Mouse (Mus musculus) limb, embryonic 13.5 days (tissue): Measurements from ENCODE around the gene Shank3. TPM values are rescaled to one million over a fixed set of nuclear protein-coding genes. Genes with fewer than 3 reads are reported as not detected.

Source experiments
- ATAC-seq: fragments of 200-750 bp; cut with Nextera tagmentation; 2 replicates; pipeline ENCODE4 v1.8.0; 2017; ENCODE audit warnings: low read depth, moderate number of reproducible peaks, moderate TSS enrichment; ENCODE audit not compliant: low FRiP score
- H3K27ac ChIP-seq: fragments of 300-500 bp; sonication (generic); 2 replicates; pipeline ENCODE4 v1.5.1; 2015; ENCODE audit warnings: inconsistent platforms, mild to moderate bottlenecking, moderate library complexity
- H3K27me3 ChIP-seq: fragments of 300-500 bp; sonication (generic); 2 replicates; pipeline ENCODE4 v1.6.1; 2015; ENCODE audit warnings: mild to moderate bottlenecking, inconsistent platforms
- H3K36me3 ChIP-seq: fragments of 300-500 bp; sonication (generic); 2 replicates; pipeline ENCODE4 v1.6.1; 2015; ENCODE audit warnings: inconsistent platforms, mild to moderate bottlenecking, moderate library complexity
- H3K4me1 ChIP-seq: fragments of 300-500 bp; sonication (generic); 2 replicates; pipeline ENCODE4 v1.6.1; 2015; ENCODE audit warnings: inconsistent platforms
- H3K4me2 ChIP-seq: fragments of 300-500 bp; sonication (generic); replicated peaks from 2 replicates; pipeline ENCODE4 v1.6.1; 2015; ENCODE audit warnings: inconsistent platforms, mild to moderate bottlenecking, moderate library complexity
- H3K4me3 ChIP-seq: fragments of 300-500 bp; sonication (generic); 2 replicates; pipeline ENCODE4 v1.5.1; 2015; ENCODE audit warnings: moderate library complexity, mild to moderate bottlenecking, inconsistent platforms
- H3K9ac ChIP-seq: fragments of 300-500 bp; sonication (generic); 2 replicates; pipeline ENCODE4 v1.6.1; 2015; ENCODE audit warnings: mild to moderate bottlenecking, inconsistent platforms
- H3K9me3 ChIP-seq: fragments of 300-500 bp; sonication (generic); 2 replicates; pipeline ENCODE4 v1.6.1; 2016; ENCODE audit warnings: inconsistent platforms
- WGBS: fragments of 180-500 bp; shearing (Covaris S2); methylation state at CpG from one replicate; pipeline ENCODE4 v1.1.7; 2015; 5-methylcytosine and 5-hydroxymethylcytosine counted together
- polyA plus RNA-seq: library from polyadenylated mRNA; unstranded; fragments of >200 nt; fragmentation: Nextera tagmentation; extraction: Ambion mirVana; gene quantifications from 2 replicates; pipeline ENCODE4 v1.2.1, GENCODE M21; 2015

The Shank3 gene
- polyA plus RNA-seq, 1 experiment from 2014 or later: 2.6 TPM

DNA sequence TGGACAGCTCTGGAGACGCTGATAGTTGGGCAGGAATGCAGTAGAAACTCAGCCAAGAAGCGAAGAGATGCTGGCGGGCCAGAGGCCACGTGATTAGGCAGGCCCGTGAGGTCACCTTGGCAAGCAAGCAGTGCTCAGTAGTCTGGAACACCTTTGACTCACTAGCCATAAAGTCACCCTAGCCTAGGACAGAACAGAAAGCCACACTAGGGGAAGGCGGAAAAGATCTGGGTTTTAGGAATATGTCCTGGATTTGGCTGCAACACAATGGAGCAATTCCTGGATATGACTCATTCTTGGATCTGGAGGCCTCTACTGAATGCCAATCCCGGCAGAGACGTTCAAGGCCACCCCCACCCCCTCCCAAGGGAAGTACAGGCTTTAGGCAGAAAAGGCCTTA is 18.8 kb upstream of the Shank3 start:
- Histone ChIP-seq H3K9me3 (peaks cover 8% of the 10 kb centered on the region; the same call in 1 of the 2 replicates), H3K27ac (no peak overlapping the region), H3K4me1 (peaks cover 1% of the 10 kb centered on the region), H3K36me3 (no peaks in the 10 kb centered on the region), H3K27me3 (no peaks in the 10 kb centered on the region), H3K4me2 (no peak overlapping the region), H3K9ac (no peak overlapping the region), H3K4me3 (no peak overlapping the region)
- ATAC-seq: no peak
- WGBS: 84% methylated on average over 8 of the region's 8 CpGs

DNA sequence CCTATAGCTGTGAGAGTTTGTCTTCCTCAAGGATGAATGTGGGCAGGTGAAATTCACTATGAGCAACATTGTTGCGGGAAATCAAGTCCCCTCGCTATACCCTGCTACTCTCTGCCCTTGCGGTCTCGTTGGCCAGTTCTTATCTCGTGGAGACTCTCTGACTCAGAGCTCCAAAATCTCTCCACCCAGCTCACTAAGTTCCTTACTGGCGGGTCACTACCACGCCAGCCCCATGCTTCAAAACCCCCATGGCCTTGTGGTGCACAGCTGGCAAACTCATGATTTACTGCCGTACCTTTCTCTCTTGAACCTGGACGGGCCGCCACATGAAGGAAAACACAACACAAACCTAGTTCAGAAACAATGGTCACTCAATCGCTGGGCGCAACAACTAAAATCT is 11.2 kb upstream of the Shank3 start:
- Histone ChIP-seq H3K4me3 (no peak overlapping the region), H3K36me3 (no peaks in the 10 kb centered on the region), H3K9ac (no peak overlapping the region), H3K27me3 (no peaks in the 10 kb centered on the region), H3K4me1 (no peaks in the 10 kb centered on the region), H3K27ac (no peak overlapping the region), H3K4me2 (no peak overlapping the region), H3K9me3 (no peaks in the 10 kb centered on the region)
- no peak for ATAC-seq
- WGBS: 77% methylated on average over 12 of the region's 12 CpGs

DNA sequence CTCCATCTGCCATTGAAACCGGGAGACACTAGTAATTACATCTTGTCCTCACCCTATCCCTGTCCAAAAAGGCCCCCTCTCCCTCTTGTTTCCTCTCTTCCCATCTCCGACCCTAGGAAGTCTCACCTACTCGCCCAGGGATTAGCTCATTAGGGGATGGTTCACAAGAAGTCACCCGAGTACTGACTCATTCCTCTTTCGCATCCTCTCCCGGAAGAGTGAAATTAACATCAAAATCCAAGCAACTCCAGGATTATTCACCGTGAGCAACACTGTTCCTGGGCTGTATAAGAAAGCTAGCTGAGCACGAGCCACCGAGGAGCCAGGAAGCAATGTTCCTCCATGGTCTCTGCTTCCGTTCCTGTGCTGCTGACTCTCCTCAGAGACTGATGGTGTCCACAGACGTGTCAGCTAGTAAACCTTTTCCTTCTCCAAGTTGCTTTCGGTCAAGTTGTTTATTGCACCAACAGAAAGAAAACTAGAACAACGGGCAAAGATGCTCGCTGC is 10.8 kb upstream of the Shank3 start:
- Histone ChIP-seq H3K4me1 (no peaks in the 10 kb centered on the region), H3K36me3 (no peaks in the 10 kb centered on the region), H3K27me3 (no peaks in the 10 kb centered on the region), H3K9me3 (no peaks in the 10 kb centered on the region), H3K4me2 (no peak overlapping the region), H3K9ac (no peak overlapping the region), H3K4me3 (no peak overlapping the region), H3K27ac (no peak overlapping the region)
- ATAC-seq: no peak
- WGBS: 39% methylated on average over 14 of the region's 14 CpGs

DNA sequence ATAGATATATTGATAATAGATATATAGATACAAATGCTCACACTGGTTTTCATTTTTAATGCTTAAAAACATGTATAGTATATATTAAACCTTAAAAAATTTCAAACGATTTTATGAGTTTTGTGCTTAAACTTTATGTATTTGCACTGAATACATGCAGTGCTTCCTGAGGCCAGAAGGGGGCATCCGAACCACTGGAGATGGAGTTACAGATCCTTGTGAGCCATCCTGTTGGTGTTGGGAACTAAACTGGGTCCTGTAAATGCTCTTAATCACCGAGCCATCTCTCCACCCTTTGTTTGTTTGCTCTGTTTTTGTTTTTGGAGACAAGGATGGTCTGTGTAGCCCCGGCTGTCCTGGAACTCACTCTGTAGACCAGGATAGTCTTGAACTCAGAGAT is 4.5 kb upstream of the Shank3 start:
- no peak overlapping the region for H3K27ac ChIP-seq
- H3K4me3 ChIP-seq: no peak overlapping the region
- ATAC-seq: no peak
- no peaks in the 10 kb centered on the region for H3K36me3 ChIP-seq
- H3K4me2 ChIP-seq: no peak overlapping the region
- no peaks in the 10 kb centered on the region for H3K9me3 ChIP-seq
- peaks cover 10% of the 10 kb centered on the region for H3K4me1 ChIP-seq
- no peak overlapping the region for H3K9ac ChIP-seq
- peaks cover 33% of the 10 kb centered on the region for H3K27me3 ChIP-seq
- WGBS: 79% methylated on average over 4 of the region's 4 CpGs

GRCm38 (mm10) chr15:89496131-89496530 is 3.3 kb upstream of the Shank3 start:
- H3K27me3 ChIP-seq: peaks cover 38% of the 10 kb centered on the region
- ATAC-seq: no peak
- 72% methylated on average over 4 of the region's 4 CpGs for WGBS
- H3K4me3 ChIP-seq: no peak overlapping the region
- no peaks in the 10 kb centered on the region for H3K36me3 ChIP-seq
- no peak overlapping the region for H3K27ac ChIP-seq
- no peaks in the 10 kb centered on the region for H3K9me3 ChIP-seq
- H3K4me1 ChIP-seq: peaks cover 20% of the 10 kb centered on the region
- no peak overlapping the region for H3K4me2 ChIP-seq
- no peak overlapping the region for H3K9ac ChIP-seq

- no peak overlapping the region for H3K9ac ChIP-seq
- H3K36me3 ChIP-seq: no peaks in the 10 kb centered on the region
- no peak overlapping the region for H3K4me3 ChIP-seq
- H3K4me2 ChIP-seq: no peak overlapping the region
- H3K9me3 ChIP-seq: no peaks in the 10 kb centered on the region
- peaks cover 41% of the 10 kb centered on the region for H3K27me3 ChIP-seq
- no peak for ATAC-seq
- H3K27ac ChIP-seq: no peak overlapping the region
- peaks cover 21% of the 10 kb centered on the region for H3K4me1 ChIP-seq
- WGBS: 30% methylated on average over 2 of the region's 2 CpGs
Measured at GRCm38 (mm10) chr15:89496841-89497240, 2.6 kb upstream of the Shank3 start.

GRCm38 (mm10) chr15:89497391-89498048 is 1.9 kb upstream of the Shank3 start:
- Histone ChIP-seq H3K9me3 (no peaks in the 10 kb centered on the region), H3K27me3 (peaks cover 41% of the 10 kb centered on the region), H3K9ac (no peak overlapping the region), H3K4me3 (peak overlapping the region; percentile 73), H3K4me2 (no peak overlapping the region), H3K4me1 (peaks cover 21% of the 10 kb centered on the region), H3K36me3 (no peaks in the 10 kb centered on the region), H3K27ac (no peak overlapping the region)
- WGBS: 25% methylated on average over 4 of the region's 4 CpGs
- ATAC-seq: no peak

DNA sequence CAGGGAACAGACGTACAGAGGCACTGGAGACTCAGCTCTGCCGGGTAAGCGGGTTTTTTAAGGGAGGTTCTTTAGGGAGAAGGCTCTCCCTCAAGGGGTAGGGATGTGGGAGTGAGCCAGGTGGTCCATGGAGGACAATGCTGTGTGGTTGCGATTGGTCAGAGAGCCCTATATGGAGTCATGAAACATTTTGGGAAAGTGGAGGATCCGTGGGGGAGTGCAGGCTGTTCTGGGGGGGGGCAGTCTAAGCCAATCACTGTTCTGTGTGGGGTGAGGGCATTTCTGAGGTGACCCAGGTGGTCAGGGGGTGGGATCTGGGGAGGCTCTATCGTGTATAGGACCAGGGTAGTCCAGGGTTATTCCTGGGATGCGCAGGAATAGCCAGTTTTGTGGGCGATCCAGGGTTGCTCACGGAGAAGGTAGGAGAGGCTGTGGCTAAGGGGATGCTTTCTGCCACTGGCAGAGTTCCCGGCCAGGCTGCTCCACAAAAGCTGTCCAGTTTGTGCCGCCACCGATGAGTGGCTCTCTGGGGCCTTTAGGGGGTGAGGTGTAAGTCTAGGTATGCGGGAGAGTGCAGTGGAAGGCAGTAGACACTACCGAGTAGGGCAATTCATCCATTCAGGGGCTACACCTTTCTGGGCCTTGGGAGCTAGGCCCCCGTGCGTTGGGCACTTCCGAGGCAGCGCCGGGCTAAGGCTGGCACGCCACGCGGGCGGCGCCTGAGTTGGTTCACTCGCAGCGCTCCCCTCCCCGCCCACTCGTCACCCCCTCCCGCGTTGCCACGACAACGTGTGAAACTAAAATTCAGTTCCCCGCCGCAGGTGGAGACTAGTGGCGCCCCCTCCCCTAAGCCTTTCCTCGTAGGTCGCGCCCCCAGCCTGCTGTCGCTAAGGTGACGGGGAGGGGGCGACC is 1.1 kb upstream of the Shank3 start:
- peak overlapping the region; percentile 92 for H3K4me2 ChIP-seq
- ATAC-seq: no peak
- H3K9ac ChIP-seq: peak overlapping the region; percentile 81
- peaks cover 41% of the 10 kb centered on the region for H3K27me3 ChIP-seq
- WGBS: 3% methylated on average over 37 of the region's 41 CpGs
- peak overlapping the region; percentile 73 for H3K4me3 ChIP-seq
- no peak overlapping the region for H3K27ac ChIP-seq
- H3K36me3 ChIP-seq: peaks cover 4% of the 10 kb centered on the region; the same call in 1 of the 2 replicates
- H3K4me1 ChIP-seq: peaks cover 21% of the 10 kb centered on the region
- H3K9me3 ChIP-seq: no peaks in the 10 kb centered on the region

DNA sequence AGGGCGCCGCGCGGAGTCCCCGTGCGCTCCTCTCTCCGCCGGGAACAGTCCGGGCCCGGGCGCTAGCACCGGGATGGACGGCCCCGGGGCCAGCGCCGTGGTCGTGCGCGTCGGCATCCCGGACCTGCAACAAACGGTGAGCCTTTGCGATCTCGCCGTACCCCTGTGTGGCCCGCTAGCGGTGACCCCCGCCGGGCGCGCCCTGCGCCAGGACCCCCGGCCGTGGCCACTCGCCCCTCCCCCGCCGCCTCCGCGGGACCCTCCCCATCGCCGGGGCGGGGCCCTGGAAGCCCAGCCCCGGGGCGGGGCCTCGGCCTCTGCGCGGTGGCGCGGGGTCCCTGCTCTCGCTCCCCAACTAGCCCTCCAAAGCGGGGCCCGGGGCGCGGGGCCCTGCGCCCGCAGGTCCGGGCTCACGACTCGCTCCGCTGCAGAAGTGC is 379 bp downstream of the Shank3 start:
- Histone ChIP-seq H3K4me2 (peak overlapping the region; percentile 92), H3K27ac (peak overlapping the region; percentile 58; the same call in 1 of the 2 replicates), H3K27me3 (peaks cover 41% of the 10 kb centered on the region), H3K4me1 (peaks cover 21% of the 10 kb centered on the region), H3K9ac (peak overlapping the region; percentile 81), H3K36me3 (peaks cover 19% of the 10 kb centered on the region), H3K9me3 (no peaks in the 10 kb centered on the region), H3K4me3 (peak overlapping the region; percentile 73)
- WGBS: 0% methylated on average over 14 of the region's 60 CpGs
- peak; percentile 66 for ATAC-seq

DNA sequence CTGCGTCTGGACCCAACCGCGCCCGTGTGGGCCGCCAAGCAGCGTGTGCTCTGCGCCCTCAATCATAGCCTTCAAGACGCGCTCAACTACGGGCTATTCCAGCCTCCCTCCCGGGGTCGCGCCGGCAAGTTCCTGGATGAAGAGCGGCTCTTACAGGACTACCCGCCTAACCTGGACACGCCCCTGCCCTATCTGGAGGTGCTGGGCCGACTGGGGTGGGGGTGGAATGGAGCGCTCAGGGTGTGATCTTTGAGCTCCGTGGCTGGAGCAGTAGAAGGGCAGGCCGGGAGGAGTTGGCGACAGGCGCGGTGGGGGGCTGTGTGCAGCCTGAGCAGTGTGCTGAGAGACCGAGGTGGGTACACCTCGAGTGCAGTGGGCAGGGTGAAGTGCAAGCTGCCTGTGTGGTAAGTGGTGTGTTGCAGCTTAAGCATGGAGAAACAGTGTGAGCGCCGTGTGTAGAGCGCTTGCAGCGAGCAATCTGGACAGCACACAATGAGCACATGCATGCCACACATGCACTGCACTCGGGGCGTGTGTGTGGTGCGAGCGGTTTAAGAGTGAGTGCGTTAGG is 883 bp downstream of the Shank3 start:
- peak overlapping the region; percentile 58; the same call in 1 of the 2 replicates for H3K27ac ChIP-seq
- H3K4me3 ChIP-seq: peak overlapping the region; percentile 73
- ATAC-seq: no peak; the same call in none of the 2 replicates
- H3K4me1 ChIP-seq: peaks cover 21% of the 10 kb centered on the region
- H3K9ac ChIP-seq: peak overlapping the region; percentile 81
- H3K9me3 ChIP-seq: no peaks in the 10 kb centered on the region
- H3K27me3 ChIP-seq: peaks cover 41% of the 10 kb centered on the region
- H3K4me2 ChIP-seq: peak overlapping the region; percentile 92
- peaks cover 19% of the 10 kb centered on the region for H3K36me3 ChIP-seq
- 1% methylated on average over 35 of the region's 35 CpGs for WGBS

- no peak overlapping the region for H3K27ac ChIP-seq
- H3K9ac ChIP-seq: no peak overlapping the region
- H3K36me3 ChIP-seq: peaks cover 19% of the 10 kb centered on the region
- no peaks in the 10 kb centered on the region for H3K9me3 ChIP-seq
- ATAC-seq: no peak
- peaks cover 21% of the 10 kb centered on the region for H3K4me1 ChIP-seq
- no peak overlapping the region for H3K4me2 ChIP-seq
- peaks cover 37% of the 10 kb centered on the region for H3K27me3 ChIP-seq
- H3K4me3 ChIP-seq: no peak overlapping the region
- 86% methylated on average over 3 of the region's 3 CpGs for WGBS
Measured at GRCm38 (mm10) chr15:89501321-89501720, 1.9 kb downstream of the Shank3 start.

DNA sequence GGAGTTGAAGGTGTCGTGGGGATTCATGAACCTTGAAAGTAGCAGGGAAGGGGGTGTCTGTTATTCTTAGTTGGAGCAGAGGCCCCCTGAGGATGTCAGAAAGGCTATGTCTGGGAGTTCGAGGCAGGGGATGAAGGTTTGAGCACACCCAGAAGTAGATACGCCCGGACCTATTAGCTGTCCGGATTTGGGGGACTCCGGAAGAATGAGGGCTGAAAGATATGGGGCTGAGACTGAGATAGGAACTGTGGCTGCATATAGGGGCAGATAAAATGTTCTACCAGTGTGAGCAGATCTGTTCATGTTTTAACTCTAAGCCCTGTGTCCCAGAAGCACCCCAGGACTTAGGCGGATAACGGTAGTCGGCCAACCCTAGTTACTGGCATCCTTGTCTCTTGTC is 5.4 kb downstream of the Shank3 start:
- no peak overlapping the region for H3K9ac ChIP-seq
- H3K27ac ChIP-seq: no peak overlapping the region
- 93% methylated on average over 9 of the region's 9 CpGs for WGBS
- H3K4me1 ChIP-seq: peaks cover 11% of the 10 kb centered on the region; the same call in 1 of the 2 replicates
- no peak for ATAC-seq
- no peak overlapping the region for H3K4me2 ChIP-seq
- no peak overlapping the region for H3K4me3 ChIP-seq
- no peaks in the 10 kb centered on the region for H3K9me3 ChIP-seq
- peaks cover 8% of the 10 kb centered on the region for H3K27me3 ChIP-seq
- H3K36me3 ChIP-seq: peaks cover 36% of the 10 kb centered on the region
